Mouse (Mus musculus) heart, embryonic 10.5 days (tissue): ENCODE data around the gene Cd300ld4. TPM values are rescaled to one million over a fixed set of nuclear protein-coding genes. Genes with fewer than 3 reads are reported as not detected.
"Not testable (repeated sequence)": the region's sequence is repeated elsewhere in the genome, so short reads cannot be mapped to it uniquely, and the experiment has no call there.

Experiments
- DNase-seq: peaks from one replicate; pipeline ENCODE4 v3.0.0-alpha.2; 2017; ENCODE audit warnings: low spot score
- H3K27ac ChIP-seq: fragments of 300-500 bp; sonication (generic); 2 replicates; pipeline ENCODE4 v1.5.1; 2016; ENCODE audit warnings: mild to moderate bottlenecking
- H3K27me3 ChIP-seq: fragments of 300-500 bp; sonication (generic); 2 replicates; pipeline ENCODE4 v1.6.1; 2016; ENCODE audit warnings: mild to moderate bottlenecking; ENCODE audit not compliant: poor library complexity, insufficient read depth, severe bottlenecking
- H3K36me3 ChIP-seq: fragments of 300-500 bp; sonication (generic); 2 replicates; pipeline ENCODE4 v1.6.1; 2016; ENCODE audit warnings: mild to moderate bottlenecking, moderate library complexity
- H3K4me1 ChIP-seq: fragments of 300-500 bp; sonication (generic); 2 replicates; pipeline ENCODE4 v1.6.1; 2016; ENCODE audit warnings: mild to moderate bottlenecking
- H3K4me3 ChIP-seq: fragments of 300-500 bp; sonication (generic); 2 replicates; pipeline ENCODE4 v1.5.1; 2016; ENCODE audit warnings: mild to moderate bottlenecking, moderate library complexity
- H3K9me3 ChIP-seq: fragments of 300-500 bp; sonication (generic); 2 replicates; pipeline ENCODE4 v1.6.1; 2016; ENCODE audit warnings: mild to moderate bottlenecking, moderate library complexity
- WGBS: fragments of 180-500 bp; shearing (Covaris S2); methylation state at CpG from one replicate; pipeline ENCODE4 v1.1.7; 2016; 5-methylcytosine and 5-hydroxymethylcytosine counted together
- polyA plus RNA-seq: library from polyadenylated mRNA; unstranded; fragments of >200 nt; fragmentation: Nextera tagmentation; extraction: Ambion mirVana; gene quantifications from 2 replicates; pipeline ENCODE4 v1.2.1, GENCODE M21; 2016

The Cd300ld4 gene
- polyA plus RNA-seq, 1 experiment from 2014 or later = not detected

DNA sequence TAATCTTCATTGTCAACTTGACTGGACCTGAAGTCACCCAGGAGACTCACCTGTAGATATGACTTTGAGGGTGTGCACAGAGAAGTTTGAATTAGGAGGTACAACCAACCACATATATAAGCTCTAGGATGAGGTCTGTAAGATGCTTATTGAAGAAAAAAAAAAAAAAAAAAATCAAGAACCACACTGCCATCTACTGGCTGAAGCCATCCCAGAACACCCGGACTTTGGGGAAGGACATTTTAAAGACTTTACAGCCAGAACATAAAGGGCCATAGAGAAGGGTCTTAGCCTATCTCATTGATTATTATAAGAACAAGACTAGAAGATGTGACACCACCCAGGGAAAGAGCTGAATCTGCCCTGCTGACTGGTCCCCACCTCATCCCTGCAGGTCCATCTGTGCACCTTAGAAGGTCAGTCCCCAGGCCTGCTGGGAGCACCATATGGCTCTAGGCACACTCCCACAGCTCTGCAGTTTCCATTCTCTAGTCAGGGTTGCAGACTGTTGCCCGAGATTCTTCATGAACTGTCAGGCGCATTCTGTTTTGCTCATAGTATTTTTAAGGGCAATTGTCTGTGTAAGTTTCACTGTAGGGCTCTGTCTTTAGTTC is 22.6 kb upstream of the Cd300ld4 start:
- Histone ChIP-seq H3K9me3 (no peaks in the 10 kb centered on the region), H3K36me3 (no peaks in the 10 kb centered on the region), H3K27ac (no peak overlapping the region), H3K4me1 (no peaks in the 10 kb centered on the region), H3K4me3 (no peak overlapping the region), H3K27me3 (no peaks in the 10 kb centered on the region)
- 35% methylated on average over 3 of the region's 3 CpGs for WGBS
- DNase-seq = no peak

DNA sequence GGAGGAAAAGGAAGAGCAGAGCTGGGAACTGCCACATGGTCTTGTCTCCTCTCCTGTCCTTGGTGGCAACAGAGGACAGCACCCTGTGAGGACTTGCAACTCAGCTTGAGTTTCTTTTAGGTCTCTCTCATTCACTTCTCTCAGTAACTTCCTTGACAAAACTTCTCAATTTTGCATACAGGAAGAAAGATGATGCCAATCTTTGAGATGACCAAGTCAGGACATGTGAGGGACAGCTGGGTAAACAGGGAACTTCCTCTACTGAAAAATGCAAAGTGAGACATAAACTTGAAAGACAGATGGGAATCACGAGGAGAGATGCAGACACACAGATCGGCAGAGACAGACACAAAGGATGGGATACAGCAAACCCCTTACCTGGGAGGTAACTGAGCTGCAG is 21.4 kb upstream of the Cd300ld4 start, which contains the start of gene Cd300ld3:
TSS of gene Cd300ld3 (minus strand) at position 151 of the 400 bp plus-strand sequence.
- Histone ChIP-seq H3K27ac (no peak within 1 kb of the TSS), H3K36me3 (no peaks in the 10 kb centered on the region), H3K27me3 (no peaks in the 10 kb centered on the region), H3K9me3 (no peaks in the 10 kb centered on the region), H3K4me1 (no peaks in the 10 kb centered on the region), H3K4me3 (no peak within 1 kb of the TSS)
- no peak for DNase-seq
- WGBS = 69% methylated on average over 2 of the region's 2 CpGs

DNA sequence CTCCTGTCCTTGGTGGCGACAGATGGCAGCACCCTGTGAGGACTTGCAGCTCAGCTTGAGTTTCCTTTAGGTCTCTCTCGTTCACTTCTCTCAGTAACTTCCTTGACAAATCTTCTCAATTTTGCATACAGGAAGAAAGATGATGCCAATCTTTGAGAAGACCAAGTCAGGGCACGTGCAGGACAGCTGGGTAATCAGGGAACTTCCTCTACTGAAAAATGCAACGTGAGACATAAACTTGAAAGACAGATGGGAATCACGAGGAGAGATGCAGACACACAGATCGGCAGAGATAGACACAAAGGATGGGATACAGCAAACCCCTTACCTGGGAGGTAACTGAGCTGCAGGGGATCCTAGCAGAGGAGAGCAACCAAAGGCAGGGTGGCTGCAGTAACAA is 10.9 kb upstream of the Cd300ld4 start, which contains the start of gene Cd300ld5:
TSS of gene Cd300ld5 (minus strand) at position 101 of the 400 bp plus-strand sequence.
- not testable (repeated sequence) for H3K27me3 ChIP-seq, DNase-seq, H3K4me3 ChIP-seq, H3K36me3 ChIP-seq, H3K4me1 ChIP-seq, H3K27ac ChIP-seq, H3K9me3 ChIP-seq
- no CpG with 5 or more reads among the region's 6 CpGs for WGBS

DNA sequence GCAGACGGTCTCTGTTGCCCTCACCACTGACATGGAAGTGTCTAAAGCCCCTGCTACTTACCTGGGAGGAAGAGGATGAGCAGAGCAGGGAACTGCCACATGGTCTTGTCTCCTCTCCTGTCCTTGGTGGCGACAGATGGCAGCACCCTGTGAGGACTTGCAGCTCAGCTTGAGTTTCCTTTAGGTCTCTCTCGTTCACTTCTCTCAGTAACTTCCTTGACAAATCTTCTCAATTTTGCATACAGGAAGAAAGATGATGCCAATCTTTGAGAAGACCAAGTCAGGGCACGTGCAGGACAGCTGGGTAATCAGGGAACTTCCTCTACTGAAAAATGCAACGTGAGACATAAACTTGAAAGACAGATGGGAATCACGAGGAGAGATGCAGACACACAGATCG is 10.7 kb downstream of the Cd300ld4 start, which contains the start of gene Cd300ld2:
TSS of gene Cd300ld2 (minus strand) at position 101 of the 400 bp plus-strand sequence.
- no CpG with 5 or more reads among the region's 7 CpGs for WGBS
- not testable (repeated sequence) for H3K4me3 ChIP-seq, H3K36me3 ChIP-seq, DNase-seq, H3K27me3 ChIP-seq, H3K27ac ChIP-seq, H3K9me3 ChIP-seq, H3K4me1 ChIP-seq

DNA sequence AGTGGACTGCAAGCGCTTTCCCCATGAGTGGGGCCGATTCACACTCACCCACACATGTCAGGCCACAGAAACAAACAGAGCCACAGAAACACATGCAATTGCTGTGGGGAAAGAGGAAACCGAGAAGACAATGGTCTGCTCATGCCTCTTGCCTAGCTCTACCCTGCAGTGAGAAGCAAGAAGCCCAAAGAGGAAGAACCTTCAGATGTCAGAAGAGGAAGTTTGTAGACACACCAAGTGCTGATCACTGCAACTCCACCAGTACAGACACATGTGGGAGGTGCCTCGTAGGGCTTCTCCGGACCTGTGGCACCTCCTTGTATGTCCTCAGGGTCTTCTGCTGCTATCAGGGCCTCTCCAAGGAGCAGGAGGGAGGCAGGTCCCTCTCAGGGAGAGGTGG is 22.7 kb downstream of the Cd300ld4 start:
- H3K27ac ChIP-seq = no peak overlapping the region
- peaks cover 13% of the 10 kb centered on the region for H3K27me3 ChIP-seq
- H3K4me1 ChIP-seq = no peaks in the 10 kb centered on the region
- H3K36me3 ChIP-seq = no peaks in the 10 kb centered on the region
- H3K4me3 ChIP-seq = no peak overlapping the region
- 73% methylated on average over 5 of the region's 5 CpGs for WGBS
- no peaks in the 10 kb centered on the region for H3K9me3 ChIP-seq
- no peak for DNase-seq

DNA sequence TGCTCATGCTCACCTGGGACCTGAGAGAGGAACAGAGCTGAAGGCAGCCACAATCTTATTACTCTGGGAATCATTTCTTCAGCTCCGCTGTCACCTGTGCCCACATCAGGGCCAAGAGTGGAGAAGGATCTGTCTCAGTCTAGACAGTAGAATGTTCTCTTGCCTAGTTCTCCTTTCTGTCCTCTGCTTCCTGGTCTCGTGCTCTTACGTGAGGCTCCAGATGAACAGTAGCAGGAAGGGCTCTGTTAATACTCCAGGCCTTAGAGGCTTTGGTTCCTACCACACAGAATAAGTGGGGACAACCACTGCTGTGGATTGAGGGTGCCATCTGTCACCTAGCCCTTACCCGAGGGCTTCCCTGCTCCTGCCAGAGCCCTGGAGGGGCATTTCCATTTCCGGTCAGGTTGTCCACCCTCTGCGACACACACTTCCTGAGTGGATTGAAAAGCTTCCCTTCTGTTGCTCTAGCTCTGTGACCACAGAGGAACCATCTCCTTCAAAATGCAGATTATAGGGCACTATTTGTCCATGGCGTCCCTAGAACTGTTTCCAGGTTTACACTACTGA is 25.3 kb downstream of the Cd300ld4 start, which contains the start of gene Cd300c2:
TSS of gene Cd300c2 (minus strand) at position 407 of the 567 bp plus-strand sequence.
- no peaks in the 10 kb centered on the region for H3K36me3 ChIP-seq
- no peaks in the 10 kb centered on the region for H3K4me1 ChIP-seq
- DNase-seq = no peak
- H3K9me3 ChIP-seq = no peaks in the 10 kb centered on the region
- no peak within 1 kb of the TSS for H3K27ac ChIP-seq
- no peak within 1 kb of the TSS for H3K4me3 ChIP-seq
- 76% methylated on average over 7 of the region's 7 CpGs for WGBS
- H3K27me3 ChIP-seq = peaks cover 20% of the 10 kb centered on the region

DNA sequence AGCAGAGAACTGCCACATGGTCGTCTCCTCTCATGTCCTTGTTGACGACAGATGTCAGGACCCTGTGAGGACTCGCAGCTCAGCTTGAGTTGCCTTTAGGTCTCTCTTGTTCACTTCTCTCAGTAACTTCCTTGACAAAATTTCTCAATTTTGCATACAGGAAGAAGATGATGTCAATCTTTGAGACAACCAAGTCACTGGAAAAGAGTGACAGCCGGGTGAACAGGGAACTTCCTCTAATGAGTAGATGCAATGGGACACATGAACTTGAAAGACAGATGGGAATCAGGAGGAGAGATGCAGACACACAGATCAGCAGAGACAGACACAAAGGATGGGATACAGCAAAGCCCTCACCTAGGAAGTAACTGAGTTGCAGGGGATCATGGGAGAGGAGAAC is 37.0 kb downstream of the Cd300ld4 start, which contains the start of gene Cd300ld:
TSS of gene Cd300ld (minus strand) at position 130 of the 400 bp plus-strand sequence.
- 62% methylated on average over 4 of the region's 4 CpGs for WGBS
- H3K27ac ChIP-seq = no peak within 1 kb of the TSS
- H3K27me3 ChIP-seq = no peaks in the 10 kb centered on the region
- H3K9me3 ChIP-seq = no peaks in the 10 kb centered on the region
- 0 out of 2 replicates have a peak, but pooled peaks cover 4% of the 10 kb centered on the region for H3K4me1 ChIP-seq
- no peak within 1 kb of the TSS for H3K4me3 ChIP-seq
- no peaks in the 10 kb centered on the region for H3K36me3 ChIP-seq
- no peak for DNase-seq

DNA sequence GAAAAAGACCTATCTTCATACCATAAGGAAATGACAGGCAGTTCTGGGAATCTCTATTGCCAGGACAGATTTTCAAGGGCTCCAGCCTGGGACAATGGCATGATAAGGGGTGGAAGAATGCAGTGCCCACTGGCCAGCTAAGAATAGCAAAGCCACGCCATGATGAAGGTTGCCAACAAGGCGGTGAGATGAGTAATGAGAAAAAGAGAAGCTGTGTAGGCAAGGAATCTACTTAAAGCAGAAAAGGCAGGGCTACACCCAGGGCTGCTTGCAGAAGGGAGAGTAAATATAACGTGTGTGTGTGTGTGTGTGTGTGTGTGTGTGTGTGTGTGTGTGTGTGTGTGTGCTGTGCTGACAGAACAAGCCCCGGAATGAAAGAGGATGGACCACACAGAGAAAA is 44.9 kb downstream of the Cd300ld4 start:
- Histone ChIP-seq H3K9me3 (peaks cover 18% of the 10 kb centered on the region; the same call in 1 of the 2 replicates), H3K4me1 (0 out of 2 replicates have a peak, but pooled peaks cover 4% of the 10 kb centered on the region), H3K27me3 (no peaks in the 10 kb centered on the region), H3K27ac (no peak overlapping the region), H3K36me3 (no peaks in the 10 kb centered on the region), H3K4me3 (no peak overlapping the region)
- no peak for DNase-seq
- WGBS = 69% methylated on average over 4 of the region's 4 CpGs

DNA sequence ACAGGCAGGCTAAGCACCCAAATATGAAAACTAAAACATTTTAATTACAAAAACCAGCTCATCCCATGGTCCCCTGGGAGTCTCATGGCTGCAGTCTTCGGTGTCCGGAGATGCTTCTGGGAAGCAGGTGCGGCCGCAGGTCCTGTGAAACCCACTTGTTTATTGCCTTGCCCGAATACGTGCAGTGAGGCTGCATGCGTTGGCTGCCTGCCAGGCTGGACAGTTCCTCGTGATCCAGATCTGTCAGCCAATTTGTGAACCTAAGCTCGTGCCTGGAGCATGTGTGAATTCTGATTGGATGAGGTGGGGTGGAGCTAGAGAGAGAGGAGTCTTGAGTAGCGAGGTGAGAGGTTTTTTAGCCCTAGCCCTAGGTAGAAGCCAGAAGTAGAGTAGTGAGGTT is 54.1 kb downstream of the Cd300ld4 start:
- H3K4me3 ChIP-seq = no peak overlapping the region
- WGBS = 81% methylated on average over 10 of the region's 10 CpGs
- DNase-seq = no peak
- no peaks in the 10 kb centered on the region for H3K36me3 ChIP-seq
- no peaks in the 10 kb centered on the region for H3K4me1 ChIP-seq
- no peaks in the 10 kb centered on the region for H3K27me3 ChIP-seq
- no peaks in the 10 kb centered on the region for H3K9me3 ChIP-seq
- H3K27ac ChIP-seq = no peak overlapping the region

Other genes starting within 250 kb of the Cd300ld4 start
- gene Btbd17, start 231.1 kb downstream of the Cd300ld4 start, polyA plus RNA-seq = 0.21 and 0.34 TPM in 2 replicates
- gene Gpr142, start 228.1 kb downstream of the Cd300ld4 start, polyA plus RNA-seq = not detected in 2 replicates
- 36.6 and 46.3 TPM in 2 replicates for gene Gprc5c, start 175.9 kb downstream of the Cd300ld4 start, polyA plus RNA-seq
- gene Cd300a, start 137.0 kb downstream of the Cd300ld4 start, polyA plus RNA-seq = 0.46 and 0.62 TPM in 2 replicates
- 0.48 and 1.0 TPM in 2 replicates for gene Cd300lb, start 92.6 kb downstream of the Cd300ld4 start, polyA plus RNA-seq
- gene Cd300c, start 57.9 kb downstream of the Cd300ld4 start, polyA plus RNA-seq = not detected in 2 replicates
- gene Cd300ld, start 37.1 kb downstream of the Cd300ld4 start, polyA plus RNA-seq = not detected in 2 replicates
- gene Cd300c2, start 25.1 kb downstream of the Cd300ld4 start, polyA plus RNA-seq = 0.35 TPM in 1 of 2 replicates, not detected in the other
- gene Cd300ld2, start 10.8 kb downstream of the Cd300ld4 start, polyA plus RNA-seq = not detected in 2 replicates
- gene Cd300ld5, start 10.8 kb upstream of the Cd300ld4 start, polyA plus RNA-seq = not detected in 2 replicates
- gene Cd300ld3, start 21.4 kb upstream of the Cd300ld4 start, polyA plus RNA-seq = not detected in 2 replicates
- 0.09 and 0.26 TPM in 2 replicates for gene Cd300e, start 35.2 kb upstream of the Cd300ld4 start, polyA plus RNA-seq
- 2.2 and 2.6 TPM in 2 replicates for gene Rab37, start 64.4 kb upstream of the Cd300ld4 start, polyA plus RNA-seq
- gene Cd300lf, start 107.0 kb upstream of the Cd300ld4 start, polyA plus RNA-seq = 0.08 and 0.27 TPM in 2 replicates
- 29.5 and 74.6 TPM in 2 replicates for gene Slc9a3r1, start 136.3 kb upstream of the Cd300ld4 start, polyA plus RNA-seq
- 9.6 TPM in 2 replicates for gene Tmem104, start 160.5 kb upstream of the Cd300ld4 start, polyA plus RNA-seq
- 15.8 and 17.0 TPM in 2 replicates for gene Nat9, start 160.8 kb upstream of the Cd300ld4 start, polyA plus RNA-seq
- gene Grin2c, start 240.2 kb upstream of the Cd300ld4 start, polyA plus RNA-seq = 0.23 and 0.65 TPM in 2 replicates